Mouse (Mus musculus) right cerebral cortex, postnatal 25 days (tissue): ENCODE measurements around the gene Cldn6.

Experiments used
- DNase-seq: peaks from one replicate; pipeline ENCODE4 v3.0.0; 2022

Cldn6 gene

GRCm38 (mm10) chr17:23725999-23726757 lies 47.1 kb downstream of the Cldn6 start, which contains the start of gene Pkmyt1:
Gene Pkmyt1, plus strand, starts transcription at chr17:23726336.
- DNase-seq, result peak; percentile 93

- peak; percentile 52 for DNase-seq
Measured at GRCm38 (mm10) chr17:23726758-23727142, 47.7 kb downstream of the Cldn6 start.

DNA sequence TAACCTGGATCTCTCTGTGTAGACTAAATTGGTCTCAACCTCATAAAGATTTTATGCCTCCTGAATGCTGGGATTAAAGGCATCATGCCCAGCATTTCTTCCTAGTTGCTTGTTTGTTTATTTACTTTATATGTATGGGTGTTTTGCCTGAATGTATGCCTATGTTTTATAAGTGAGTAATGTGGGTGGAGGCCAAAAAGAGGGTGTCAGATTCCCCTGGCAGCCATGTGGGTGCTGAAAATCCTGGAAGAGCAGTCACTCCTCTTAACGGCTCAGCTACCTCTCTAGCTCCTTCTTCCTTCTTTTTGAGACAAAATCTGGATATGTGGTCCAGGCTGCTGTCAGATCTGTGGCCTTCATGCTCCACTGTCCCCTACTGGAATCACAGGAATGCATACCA lies 51.4 kb downstream of the Cldn6 start:
- no peak for DNase-seq
